In genomic region chr8:114878449-114879276, GRCm38 (mm10) we compare ENCODE assay signal across 15 mouse cellular contexts.
DNase-seq lines count a peak whose midpoint lies in the region; ATAC-seq and TF ChIP-seq lines count a peak whose summit lies in the region.
"Had no signal": no experiment of that assay in that cellular context is flagged by ENCODE, and none has a peak within 500 bp of the region (broad histone marks: within the 10 kb centered on the region; RNA-seq: fewer than 3 reads in every experiment).

No protein-coding gene starts in this region.

- peaks cover 51% of the 10 kb centered on the region for H3K4me1 ChIP-seq in heart, embryonic 11.5 days (ENCODE audit: control insufficient read depth, insufficient read depth, low read length)
- H3K4me1 ChIP-seq in liver, embryonic 12.5 days: peaks cover 91% of the 10 kb centered on the region
- H3K4me1 ChIP-seq in thymus, adult 2 months (replicated peaks; ENCODE audit: control insufficient read depth, insufficient read depth, low read length): peaks cover 74% of the 10 kb centered on the region
- H3K4me1 ChIP-seq in forebrain, embryonic 14.5 days (ENCODE audit: control insufficient read depth, insufficient read depth, low read length): peaks cover 7% of the 10 kb centered on the region; the same call in 1 of the 2 replicates

- H3K36me3 ChIP-seq in heart, embryonic 11.5 days (ENCODE audit: control insufficient read depth, insufficient read depth, low read length): no peaks in the 10 kb centered on the region
- H3K36me3 ChIP-seq in liver, embryonic 12.5 days: no peaks in the 10 kb centered on the region
- no peaks in the 10 kb centered on the region for H3K36me3 ChIP-seq in thymus, adult 2 months (ENCODE audit: control insufficient read depth, insufficient read depth, low read length)
- no peaks in the 10 kb centered on the region for H3K36me3 ChIP-seq in forebrain, embryonic 14.5 days (ENCODE audit: control insufficient read depth, insufficient read depth, low read length)
- H3K36me3 ChIP-seq: embryonic facial prominence, embryonic 12.5 days; kidney, embryonic 15.5 days had no signal

- no peak for TF ChIP-seq CTCF in thymus, adult 2 months (IDR thresholded peaks at IDR 0.05; ENCODE audit: borderline replicate concordance, control insufficient read depth, extremely low read depth, insufficient read depth, low read length, poor library complexity)

- H3K4me2 ChIP-seq in heart, embryonic 11.5 days: 0 out of 2 replicates have a peak overlapping the region, but pooled peaks have one; percentile 7
- H3K4me2 ChIP-seq in liver, embryonic 12.5 days: peak overlapping the region; percentile 69
- H3K4me2 ChIP-seq in forebrain, embryonic 14.5 days (ENCODE audit: low read length): no peak overlapping the region
- H3K4me2 ChIP-seq: embryonic facial prominence, embryonic 12.5 days; hindbrain, embryonic 14.5 days; kidney, embryonic 15.5 days had no signal

- no peak overlapping the region for H3K9ac ChIP-seq in heart, embryonic 11.5 days (ENCODE audit: low read depth, low read length)
- H3K9ac ChIP-seq in liver, embryonic 12.5 days: peak overlapping the region; percentile 65
- H3K9ac ChIP-seq in forebrain, embryonic 14.5 days (ENCODE audit: low read length): no peak overlapping the region
- H3K9ac ChIP-seq: embryonic facial prominence, embryonic 12.5 days; hindbrain, embryonic 14.5 days; kidney, embryonic 15.5 days had no signal

- TF ChIP-seq POLR2A in thymus, adult 2 months (IDR thresholded peaks at IDR 0.05; ENCODE audit: control insufficient read depth, extremely low read depth, insufficient read depth, low read length, poor library complexity): no peak

- no peaks in the 10 kb centered on the region for H3K27me3 ChIP-seq in heart, embryonic 11.5 days (ENCODE audit: control insufficient read depth, insufficient read depth, low read length)
- H3K27me3 ChIP-seq in liver, embryonic 12.5 days (replicated peaks): no peaks in the 10 kb centered on the region
- no peaks in the 10 kb centered on the region for H3K27me3 ChIP-seq in thymus, adult 2 months (ENCODE audit: control insufficient read depth, insufficient read depth, low read length)
- H3K27me3 ChIP-seq in forebrain, embryonic 14.5 days (replicated peaks; ENCODE audit: control insufficient read depth, insufficient read depth, low read length): no peaks in the 10 kb centered on the region
- H3K27me3 ChIP-seq: Patski had no signal

- DNase-seq in heart, adult 8-10 months (ENCODE audit: low spot score): no peak
- peak; percentile 11 for DNase-seq in c-Kit-negative CD71-positive TER-119-positive erythroid progenitor cells, embryonic 14.5 days (ENCODE audit: low read depth, low spot score)
- peak; percentile 38 for DNase-seq in thymus, adult 2 months
- DNase-seq in frontal cortex, adult 2 months (ENCODE audit: extremely low spot score in 1 of 2, low spot score in 1 of 2): no peak
- no peak for DNase-seq in forebrain, embryonic 14.5 days (ENCODE audit: low spot score)
- no peak for DNase-seq in layer of hippocampus, adult 9-10 months (ENCODE audit: low spot score)
- DNase-seq: adrenal gland, postnatal 10 days; cerebellum, adult 9-11 months; heart, adult 2 months had no signal

- WGBS in heart, embryonic 11.5 days (ENCODE audit: insufficient replicate concordance): 46% methylated on average over 14 of the region's 14 CpGs
- WGBS in liver, embryonic 12.5 days (ENCODE audit: insufficient replicate concordance): 22% methylated on average over 14 of the region's 14 CpGs
- WGBS in thymus, adult 2 months: 24% methylated on average over 14 of the region's 14 CpGs
- 67% methylated on average over 14 of the region's 14 CpGs for WGBS in forebrain, embryonic 14.5 days

- no peak overlapping the region for H3K4me3 ChIP-seq in heart, embryonic 11.5 days (ENCODE audit: low read depth, low read length)
- H3K4me3 ChIP-seq in liver, embryonic 12.5 days: peak overlapping the region; percentile 25
- no peak overlapping the region for H3K4me3 ChIP-seq in thymus, adult 2 months (ENCODE audit: control insufficient read depth, insufficient read depth, low read length)
- H3K4me3 ChIP-seq in forebrain, embryonic 14.5 days (ENCODE audit: low read depth, low read length): no peak overlapping the region
- H3K4me3 ChIP-seq: embryonic facial prominence, embryonic 12.5 days; heart, adult 2 months; kidney, embryonic 15.5 days had no signal

- peak overlapping the region; percentile 60 for H3K27ac ChIP-seq in heart, embryonic 11.5 days (ENCODE audit: low read depth, low read length)
- H3K27ac ChIP-seq in liver, embryonic 12.5 days: peak overlapping the region; percentile 96
- peak overlapping the region; percentile 18; the same call in 1 of the 2 replicates for H3K27ac ChIP-seq in thymus, adult 2 months (ENCODE audit: control insufficient read depth, insufficient read depth, low read length)
- no peak overlapping the region for H3K27ac ChIP-seq in forebrain, embryonic 14.5 days (ENCODE audit: low read depth, low read length)
- H3K27ac ChIP-seq: embryonic facial prominence, embryonic 12.5 days; heart, adult 2 months; hindbrain, embryonic 14.5 days; kidney, embryonic 15.5 days had no signal

- H3K9me3 ChIP-seq in heart, embryonic 11.5 days (replicated peaks; ENCODE audit: control insufficient read depth, low read length): no peaks in the 10 kb centered on the region
- no peaks in the 10 kb centered on the region for H3K9me3 ChIP-seq in liver, embryonic 12.5 days (replicated peaks)
- no peaks in the 10 kb centered on the region for H3K9me3 ChIP-seq in forebrain, embryonic 14.5 days (replicated peaks; ENCODE audit: control insufficient read depth, low read length)
- H3K9me3 ChIP-seq: embryonic facial prominence, embryonic 12.5 days; kidney, embryonic 15.5 days had no signal

- ATAC-seq in heart, embryonic 11.5 days (replicated peaks; ENCODE audit: insufficient number of reproducible peaks, low FRiP score, low TSS enrichment): no peak
- peak; percentile 63 for ATAC-seq in liver, embryonic 12.5 days
- no peak for ATAC-seq in forebrain, embryonic 14.5 days
- ATAC-seq: Patski had no signal

Comparison
In these comparisons a context has a peak if more than half of its experiments do, and no peak if none do; other contexts are left out.
1. DNase-seq: peak in c-Kit-negative CD71-positive TER-119-positive erythroid progenitor cells, embryonic 14.5 days (single experiment) and thymus, adult 2 months (single experiment); none in heart, adult 8-10 months (single experiment), frontal cortex, adult 2 months (0 of 2), forebrain, embryonic 14.5 days (single experiment) and layer of hippocampus, adult 9-10 months (single experiment).